Mouse (Mus musculus): ENCODE measurements around the gene Zfand6. TPM values are rescaled to one million over a fixed set of nuclear protein-coding genes. Genes with fewer than 3 reads are reported as not detected.

The Zfand6 gene
- total RNA-seq, 2 experiments from 2014 or later, result 162 to 220 TPM

- no peak for ATAC-seq (replicated peaks; ENCODE audit: low FRiP score, poor library complexity, severe bottlenecking)
Measured at GRCm38 (mm10) chr7:84596633-84597032, 93.1 kb downstream of the Zfand6 start.

GRCm38 (mm10) chr7:84596002-84596401, 93.8 kb downstream of the Zfand6 start:
- ATAC-seq (replicated peaks; ENCODE audit: low FRiP score, poor library complexity, severe bottlenecking), result no peak

GRCm38 (mm10) chr7:84594917-84595303, 94.8 kb downstream of the Zfand6 start:
- ATAC-seq (replicated peaks; ENCODE audit: low FRiP score, poor library complexity, severe bottlenecking), result peak; percentile 23; the same call in 1 of the 2 replicates

GRCm38 (mm10) chr7:84594087-84594916, 95.5 kb downstream of the Zfand6 start:
- peak; percentile 85 for ATAC-seq (replicated peaks; ENCODE audit: low FRiP score, poor library complexity, severe bottlenecking)

GRCm38 (mm10) chr7:84591347-84591746, 98.4 kb downstream of the Zfand6 start:
- no peak for ATAC-seq (replicated peaks; ENCODE audit: low FRiP score, poor library complexity, severe bottlenecking)

GRCm38 (mm10) chr7:84590622-84591021, 99.1 kb downstream of the Zfand6 start:
- no peak for ATAC-seq (replicated peaks; ENCODE audit: low FRiP score, poor library complexity, severe bottlenecking)

- ATAC-seq (replicated peaks; ENCODE audit: low FRiP score, poor library complexity, severe bottlenecking), result peak; percentile 92
Measured at GRCm38 (mm10) chr7:84587101-84587783, 102.5 kb downstream of the Zfand6 start.

- no peak for ATAC-seq (replicated peaks; ENCODE audit: low FRiP score, poor library complexity, severe bottlenecking)
Measured at GRCm38 (mm10) chr7:84586360-84587100, 103.2 kb downstream of the Zfand6 start.

- no peak for ATAC-seq (replicated peaks; ENCODE audit: low FRiP score, poor library complexity, severe bottlenecking)
Measured at GRCm38 (mm10) chr7:84585086-84585485, 104.7 kb downstream of the Zfand6 start.

GRCm38 (mm10) chr7:84579769-84580168, 110.0 kb downstream of the Zfand6 start:
- ATAC-seq (replicated peaks; ENCODE audit: low FRiP score, poor library complexity, severe bottlenecking), result no peak

- ATAC-seq (replicated peaks; ENCODE audit: low FRiP score, poor library complexity, severe bottlenecking), result no peak
Measured at GRCm38 (mm10) chr7:84578841-84579240, 110.9 kb downstream of the Zfand6 start.

GRCm38 (mm10) chr7:84577034-84577433, 112.7 kb downstream of the Zfand6 start:
- ATAC-seq (replicated peaks; ENCODE audit: low FRiP score, poor library complexity, severe bottlenecking), result no peak

- ATAC-seq (replicated peaks; ENCODE audit: low FRiP score, poor library complexity, severe bottlenecking), result no peak
Measured at GRCm38 (mm10) chr7:84566200-84566599, 123.6 kb downstream of the Zfand6 start.

- no peak for ATAC-seq (replicated peaks; ENCODE audit: low FRiP score, poor library complexity, severe bottlenecking)
Measured at GRCm38 (mm10) chr7:84564236-84564635, 125.5 kb downstream of the Zfand6 start.

Other genes with a start within 250 kb of the Zfand6 start
- not detected in 2 replicates for gene Gm2115, start 161.0 kb downstream of the Zfand6 start, total RNA-seq (2015; ENCODE audit: low replicate concordance)
- gene Gm2115, start 161.0 kb downstream of the Zfand6 start, total RNA-seq (2017; ENCODE audit: low replicate concordance), result not detected in 2 replicates
- gene Fah, start 83.2 kb downstream of the Zfand6 start, total RNA-seq (2015; ENCODE audit: low replicate concordance), result 1.7 TPM in 1 of 2 replicates, not detected in the other
- gene Fah, start 83.2 kb downstream of the Zfand6 start, total RNA-seq (2017; ENCODE audit: low replicate concordance), result 0.13 TPM in 1 of 2 replicates, not detected in the other
- not detected in 2 replicates for gene Olfr291, start 163.6 kb upstream of the Zfand6 start, total RNA-seq (2015; ENCODE audit: low replicate concordance)
- not detected in 2 replicates for gene Olfr291, start 163.6 kb upstream of the Zfand6 start, total RNA-seq (2017; ENCODE audit: low replicate concordance)